Mouse (Mus musculus): Measurements from ENCODE around the gene Mrps15.
A peak's percentile ranks its signal among the peaks of the same experiment; 100 is the strongest.
"Not testable (repeated sequence)": the region's sequence is repeated elsewhere in the genome, so short reads cannot be mapped to it uniquely, and the experiment has no call there.

The Mrps15 gene

DNA sequence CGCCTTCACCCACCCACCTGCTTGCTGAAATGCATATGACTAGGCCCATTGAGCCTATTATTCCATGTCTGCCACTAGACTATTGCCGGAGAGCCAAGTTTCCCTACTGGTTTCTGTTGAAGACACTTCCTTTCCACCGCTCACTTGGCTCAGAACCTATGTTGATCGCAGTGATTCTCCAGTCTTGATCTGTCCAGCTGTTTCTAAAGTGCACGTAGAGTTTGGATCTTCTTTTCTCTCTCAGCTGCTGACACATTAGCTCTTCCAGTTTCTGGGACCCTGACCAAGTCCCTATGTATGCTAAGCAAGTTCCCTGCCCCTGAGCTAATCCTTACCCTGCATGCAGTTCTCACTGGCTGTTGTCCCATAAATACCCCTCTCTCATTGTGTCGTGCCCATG lies 31.1 kb downstream of the Mrps15 start:
- DNase-seq (ENCODE audit: low spot score in 2 of 2) = no peak

DNA sequence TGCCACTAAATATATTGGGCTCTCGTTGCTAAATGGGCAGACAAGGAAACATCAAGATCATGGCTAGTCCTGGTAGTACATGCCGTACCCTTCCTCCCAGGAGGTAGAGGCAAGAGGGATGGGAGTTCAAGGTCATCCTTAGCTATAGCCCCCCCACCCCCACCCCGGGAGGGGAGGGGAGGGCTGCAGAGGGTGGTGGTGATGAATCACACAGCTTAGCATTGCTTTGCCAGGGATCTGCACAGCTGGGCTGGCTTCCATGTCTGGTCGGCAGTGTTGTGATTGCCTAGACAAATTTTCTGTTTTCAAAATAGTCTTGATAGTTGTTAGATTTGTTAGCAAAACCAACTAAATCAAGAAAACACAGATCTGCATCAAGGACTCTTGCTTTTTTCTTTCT lies 32.5 kb downstream of the Mrps15 start:
- no peak for DNase-seq (ENCODE audit: low spot score in 2 of 2)

DNA sequence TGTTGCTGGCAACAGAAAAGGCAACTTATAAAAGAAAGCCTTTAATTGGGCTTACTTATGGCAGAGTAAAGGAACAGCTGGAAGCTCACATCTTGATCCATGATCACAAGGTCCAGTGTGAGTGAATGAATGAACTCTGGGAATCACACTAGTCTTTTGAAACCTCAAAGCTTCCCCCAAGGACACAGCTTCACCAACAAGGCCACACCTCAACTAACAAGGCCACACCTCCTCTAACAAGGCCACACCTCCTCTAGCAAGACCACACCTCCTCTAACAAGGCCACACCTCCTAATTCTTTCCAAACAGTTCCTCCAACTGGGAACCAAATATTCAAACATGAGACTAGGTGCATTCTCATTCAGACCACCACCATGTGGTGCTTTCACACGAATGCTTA lies 34.9 kb downstream of the Mrps15 start:
- DNase-seq (ENCODE audit: low spot score in 2 of 2) = no peak

DNA sequence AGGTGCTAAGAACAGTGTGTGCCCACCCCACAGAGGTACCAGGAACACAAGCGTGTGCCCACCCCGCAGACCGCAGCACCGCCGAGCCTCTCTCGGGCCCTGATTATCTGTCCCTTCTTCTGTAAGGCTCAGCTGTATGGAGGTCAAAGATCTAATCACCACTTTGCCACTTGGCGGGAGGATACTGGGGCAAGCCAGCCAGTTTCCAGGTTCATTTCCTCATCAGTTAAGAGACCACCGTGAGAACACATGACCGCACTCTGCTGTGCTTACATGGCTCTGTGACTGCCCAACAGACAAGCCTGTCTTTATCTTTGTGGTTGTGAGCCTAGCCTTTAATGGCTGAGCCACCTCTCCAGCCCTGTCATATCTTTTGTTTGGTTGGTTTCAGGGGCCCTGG lies 36.3 kb downstream of the Mrps15 start:
- DNase-seq (ENCODE audit: low spot score in 2 of 2) = no peak

DNA sequence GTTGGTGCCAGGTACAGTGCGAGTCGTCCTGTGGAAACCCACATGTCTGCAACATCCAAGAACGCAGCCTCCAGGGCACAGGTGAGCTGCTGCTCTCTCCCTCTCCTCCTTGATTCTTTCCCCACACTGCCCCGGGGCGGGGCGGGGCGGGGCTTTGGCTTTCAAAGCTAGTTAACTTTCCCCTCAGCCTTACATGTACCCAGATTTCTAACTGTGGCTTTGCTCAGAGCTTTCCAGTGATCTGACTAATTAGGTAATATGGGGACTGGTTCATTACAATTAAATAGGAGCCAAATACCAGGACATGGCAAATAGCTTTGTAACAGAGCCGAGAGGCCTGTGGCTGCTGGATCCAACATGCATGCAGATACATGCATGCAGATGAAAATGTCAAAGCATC lies 37.7 kb downstream of the Mrps15 start:
- DNase-seq (ENCODE audit: low spot score in 2 of 2) = no peak

DNA sequence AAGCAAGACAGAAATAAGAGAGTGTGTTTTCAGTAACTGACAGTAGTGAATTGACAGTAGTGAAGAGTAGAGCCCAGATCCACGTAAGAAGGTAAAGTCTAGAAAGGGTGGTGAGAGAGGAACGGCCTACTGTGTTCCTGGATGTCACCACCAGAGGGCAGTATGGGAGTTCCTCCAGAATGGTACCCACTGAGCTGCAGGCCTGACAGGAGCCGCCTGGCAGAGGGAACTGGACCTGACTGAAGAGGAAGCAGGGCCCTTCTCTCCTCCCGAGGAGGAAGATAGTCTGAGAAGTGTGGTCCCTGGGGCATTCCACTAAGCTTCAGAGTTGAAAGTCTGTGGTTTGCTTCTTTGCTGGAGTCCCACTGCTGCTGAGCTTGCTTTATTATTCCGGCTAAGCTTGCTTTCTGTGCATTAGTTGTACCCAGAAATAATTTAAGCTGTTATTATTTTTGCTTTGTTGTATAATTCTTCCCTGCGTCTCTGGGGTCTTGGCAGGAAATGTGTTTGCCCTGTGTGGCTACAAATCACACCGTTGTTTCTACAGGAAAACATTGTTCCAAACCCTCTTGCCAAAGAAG lies 39.4 kb downstream of the Mrps15 start:
- DNase-seq (ENCODE audit: low spot score in 2 of 2) = peak; percentile 81 to 82

DNA sequence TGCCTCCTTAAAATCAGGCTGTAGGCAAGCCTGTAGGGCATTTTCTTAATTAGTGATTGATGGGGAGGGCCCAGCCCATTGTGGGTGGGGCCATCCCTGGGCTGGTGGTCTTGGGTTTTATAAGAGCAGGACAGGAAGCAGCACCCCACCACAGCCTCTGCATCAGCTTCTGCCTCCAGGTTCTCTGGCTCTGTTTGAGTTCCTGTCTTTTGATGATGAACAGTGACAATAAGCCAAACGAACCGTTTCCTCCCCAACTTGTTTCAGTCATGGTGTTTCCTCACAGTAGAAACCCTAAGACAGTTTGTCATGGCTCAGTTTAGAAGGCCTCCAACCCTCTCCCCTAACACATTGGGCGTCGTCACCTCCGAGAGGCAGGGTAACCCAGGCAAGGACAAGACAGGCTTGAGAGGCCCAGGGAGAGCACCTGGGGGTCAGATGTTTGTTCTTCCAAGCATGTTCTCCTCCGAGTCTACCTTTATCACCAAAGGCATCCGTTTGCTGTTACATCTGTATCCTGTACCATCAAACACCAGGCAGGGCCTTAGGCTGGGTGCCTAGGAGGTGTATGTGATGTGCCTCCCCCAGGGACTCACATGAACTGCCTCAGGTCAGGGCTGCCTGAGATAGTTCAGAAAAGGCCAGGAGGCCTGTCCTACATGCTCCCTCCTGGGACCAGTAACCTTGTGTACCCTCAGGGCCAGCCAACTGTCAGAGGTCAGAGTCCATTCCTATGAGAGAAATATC lies 43.5 kb downstream of the Mrps15 start:
- DNase-seq (ENCODE audit: low spot score in 2 of 2) = no peak

DNA sequence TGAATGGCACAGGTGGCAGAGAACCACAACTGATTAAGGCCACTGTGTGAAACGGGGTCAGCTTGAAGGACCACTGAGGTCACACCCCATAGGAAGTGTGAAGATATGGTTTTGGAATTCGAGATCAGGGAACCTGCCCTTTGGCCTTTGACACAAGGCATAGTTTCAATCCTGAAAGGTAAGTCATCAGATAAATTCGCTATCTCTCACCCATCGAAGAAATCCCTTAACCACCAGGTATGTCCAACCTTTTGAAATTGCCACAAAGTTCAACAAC lies 44.1 kb downstream of the Mrps15 start:
- no peak for DNase-seq (ENCODE audit: low spot score in 2 of 2)

DNA sequence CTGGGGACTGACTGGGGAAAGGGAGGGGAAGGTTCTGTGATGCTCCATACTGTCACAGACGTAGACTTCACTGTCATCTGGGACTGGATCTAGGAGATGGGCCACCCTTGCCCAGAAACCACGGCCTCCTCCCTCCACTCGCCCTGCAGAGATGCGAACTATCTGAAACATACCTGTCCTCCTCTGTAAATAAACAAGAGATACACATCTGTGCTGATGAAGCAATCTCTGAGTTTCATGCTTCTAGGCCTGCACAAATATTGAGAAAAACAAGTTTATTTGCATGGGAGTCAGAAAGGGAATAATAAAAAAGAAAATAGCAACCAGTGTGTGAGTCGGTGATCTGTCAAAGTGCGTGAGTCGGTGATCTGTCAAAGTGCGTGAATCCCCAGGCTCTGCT lies 45.1 kb downstream of the Mrps15 start:
- no peak for DNase-seq (ENCODE audit: low spot score in 2 of 2)

DNA sequence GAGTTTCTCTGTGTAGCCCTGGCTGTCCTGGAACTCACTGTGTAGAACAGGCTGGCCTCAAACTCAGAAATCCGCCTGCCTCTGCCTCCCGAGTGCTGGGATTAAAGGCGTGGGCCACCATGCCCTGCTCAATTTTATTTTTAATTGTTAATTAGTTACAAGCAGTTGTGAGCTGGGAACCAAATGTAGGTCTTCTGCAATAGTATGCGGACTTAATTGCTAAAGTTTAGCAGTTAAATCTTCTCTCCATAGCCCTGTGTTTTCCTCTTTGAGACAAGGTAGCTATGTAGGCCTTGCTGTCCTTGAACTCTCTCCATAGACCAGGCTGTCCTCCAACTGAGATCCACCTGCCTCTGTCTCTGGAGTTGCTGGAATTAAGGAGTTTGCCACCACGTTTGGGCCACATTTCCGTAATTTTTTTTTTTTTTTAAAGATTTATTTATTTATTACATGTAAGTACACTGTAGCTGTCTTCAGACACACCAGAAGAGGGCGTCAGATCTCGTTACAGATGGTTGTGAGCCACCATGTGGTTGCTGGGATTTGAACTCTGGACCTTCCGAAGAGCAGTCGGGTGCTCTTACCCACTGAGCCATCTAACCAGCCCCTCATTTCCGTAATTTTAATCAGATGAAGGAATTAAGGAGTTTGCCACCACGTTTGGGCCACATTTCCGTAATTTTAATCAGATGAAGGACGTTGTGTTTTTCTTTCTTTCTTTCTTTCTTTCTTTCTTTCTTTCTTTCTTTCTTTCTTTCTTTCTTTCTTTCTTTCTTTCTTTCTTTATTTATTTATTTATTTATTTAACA lies 49.1 kb downstream of the Mrps15 start:
- not testable (repeated sequence) for DNase-seq (ENCODE audit: low spot score in 2 of 2)

DNA sequence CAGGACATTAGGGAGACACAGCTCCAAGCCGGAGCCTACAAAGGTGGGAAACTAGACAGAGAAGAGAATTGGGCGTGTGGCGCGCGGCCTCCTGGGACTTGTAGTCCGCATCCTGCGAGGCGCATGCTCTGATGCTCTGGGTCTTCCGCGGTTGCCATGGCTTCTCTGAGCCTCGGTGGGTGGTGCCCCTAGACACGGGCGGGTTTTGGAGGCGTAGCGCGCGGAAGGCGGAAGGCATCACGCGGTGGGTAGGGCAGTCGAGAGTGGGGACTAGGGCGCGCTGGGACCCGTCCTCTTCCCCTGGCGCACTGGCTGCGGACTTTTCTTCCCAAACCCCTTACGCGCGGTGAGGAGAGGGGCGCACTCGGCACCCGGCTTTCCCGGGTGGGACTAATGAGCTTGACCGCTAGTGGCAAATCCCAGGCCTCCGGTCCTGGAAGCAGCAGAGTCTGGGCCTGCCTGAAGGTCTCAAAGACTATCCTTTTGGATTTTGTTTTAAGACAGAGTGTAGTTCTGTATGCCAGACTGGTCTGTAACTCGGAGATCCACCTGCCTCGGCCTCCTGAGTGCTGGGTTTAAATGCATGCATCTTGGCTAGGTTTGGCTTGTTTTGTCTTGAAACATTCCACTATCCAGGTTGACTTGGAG lies 49.9 kb downstream of the Mrps15 start, which contains the start of gene Lsm10:
Gene Lsm10, plus strand, starts transcription at position 160 of the 648 bp plus-strand sequence.
- DNase-seq (ENCODE audit: low spot score in 2 of 2) = peak; percentile 96 to 97

DNA sequence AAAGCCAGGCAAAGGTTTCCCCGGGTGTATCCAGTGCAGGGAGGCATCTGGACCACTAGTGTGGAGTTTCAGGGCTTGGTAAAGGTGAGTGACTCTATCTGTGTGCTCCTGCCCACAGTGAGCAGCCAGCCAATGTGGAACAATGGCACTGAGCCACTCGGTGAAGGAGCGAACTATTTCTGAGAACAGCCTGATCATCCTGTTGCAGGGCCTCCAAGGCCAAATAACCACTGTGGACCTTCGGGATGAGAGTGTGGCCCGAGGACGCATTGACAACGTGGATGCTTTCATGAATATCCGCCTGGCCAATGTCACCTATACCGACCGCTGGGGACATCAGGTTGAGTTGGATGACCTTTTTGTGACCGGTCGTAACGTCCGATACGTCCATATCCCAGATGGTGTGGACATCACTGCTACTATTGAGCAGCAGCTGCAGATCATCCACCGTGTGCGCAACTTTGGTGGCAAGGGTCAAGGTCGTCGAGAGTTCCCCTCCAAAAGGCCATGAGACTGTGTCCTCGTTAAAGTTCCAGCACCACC lies 51.1 kb downstream of the Mrps15 start:
- DNase-seq (ENCODE audit: low spot score in 2 of 2) = no peak

DNA sequence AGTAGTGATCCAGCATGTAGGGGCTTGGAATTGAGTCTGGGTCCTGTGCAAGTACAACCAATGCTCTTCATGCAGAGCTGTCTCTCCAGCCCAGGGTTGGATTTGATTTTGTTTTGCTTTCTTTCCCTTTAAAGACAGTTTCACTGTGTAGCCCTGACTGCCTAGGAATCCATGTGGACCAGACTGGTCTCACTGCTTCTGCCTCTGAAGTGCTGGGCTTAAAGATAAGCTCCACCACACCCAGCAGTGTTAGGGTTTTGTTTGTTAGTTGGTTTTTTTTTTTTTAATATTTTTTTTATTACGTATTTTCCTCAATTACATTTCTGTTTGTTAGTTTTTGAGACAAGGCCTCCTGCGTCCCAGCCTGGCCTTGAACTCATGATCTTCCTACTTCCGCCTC lies 52.6 kb downstream of the Mrps15 start:
- no peak for DNase-seq (ENCODE audit: low spot score in 2 of 2)

DNA sequence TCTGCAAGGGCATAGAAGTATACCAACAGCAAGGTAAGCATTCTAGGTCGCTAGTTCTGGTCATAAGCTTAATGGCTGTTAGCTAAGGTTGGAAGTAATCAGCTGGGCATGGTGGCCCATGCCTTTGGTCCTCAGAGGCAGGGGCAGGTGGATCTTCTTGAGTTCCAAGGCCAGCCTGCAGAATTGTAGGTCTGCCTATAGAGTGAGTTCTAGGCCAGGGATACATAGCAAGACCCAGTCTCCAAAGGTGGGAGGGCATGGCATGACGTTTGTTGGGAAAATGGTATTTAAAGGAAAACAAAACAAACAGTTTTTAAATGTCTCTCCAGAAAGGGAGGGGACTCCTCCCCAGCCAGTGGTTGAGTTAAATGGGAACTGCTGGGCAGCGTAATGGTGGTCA lies 54.0 kb downstream of the Mrps15 start:
- DNase-seq (ENCODE audit: low spot score in 2 of 2) = no peak

DNA sequence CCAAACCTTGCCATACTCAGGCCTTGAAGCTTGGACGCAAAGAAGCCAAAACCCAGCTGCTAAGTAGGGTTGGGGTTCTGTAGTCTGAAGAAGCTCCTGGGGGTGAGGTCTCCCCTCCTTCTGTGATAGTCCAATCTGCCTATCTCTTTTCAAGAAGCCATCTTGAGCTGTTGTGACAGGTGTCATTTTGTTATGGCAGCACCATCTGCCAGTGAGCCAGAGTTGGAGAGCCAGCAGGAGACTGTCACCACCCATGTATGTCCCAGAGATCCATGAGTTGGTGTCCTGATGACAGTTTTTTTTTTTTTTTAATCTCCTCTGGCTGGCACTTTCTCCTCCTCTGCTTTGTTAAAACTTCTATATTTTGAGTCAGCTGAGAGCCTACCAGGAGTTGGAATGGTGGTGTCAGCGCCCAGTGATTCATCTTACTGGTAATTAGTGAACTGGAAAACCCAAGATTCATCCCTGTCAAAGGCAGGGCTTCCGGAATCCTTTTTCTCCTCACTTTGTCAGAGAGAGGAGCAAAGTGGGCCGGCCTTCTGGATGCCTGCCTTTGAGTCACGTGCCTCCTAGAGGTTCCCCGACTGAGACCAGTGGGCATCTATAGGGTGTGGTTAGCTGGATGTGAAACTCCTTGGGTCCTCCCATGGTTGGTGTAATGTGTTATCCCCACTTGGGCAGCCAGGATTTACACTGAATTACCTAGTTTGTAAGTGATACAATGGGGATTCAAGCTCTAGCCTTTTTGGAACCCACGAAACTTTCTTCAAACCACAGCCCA lies 55.5 kb downstream of the Mrps15 start:
- peak; percentile 50 to 51 for DNase-seq (ENCODE audit: low spot score in 2 of 2)

DNA sequence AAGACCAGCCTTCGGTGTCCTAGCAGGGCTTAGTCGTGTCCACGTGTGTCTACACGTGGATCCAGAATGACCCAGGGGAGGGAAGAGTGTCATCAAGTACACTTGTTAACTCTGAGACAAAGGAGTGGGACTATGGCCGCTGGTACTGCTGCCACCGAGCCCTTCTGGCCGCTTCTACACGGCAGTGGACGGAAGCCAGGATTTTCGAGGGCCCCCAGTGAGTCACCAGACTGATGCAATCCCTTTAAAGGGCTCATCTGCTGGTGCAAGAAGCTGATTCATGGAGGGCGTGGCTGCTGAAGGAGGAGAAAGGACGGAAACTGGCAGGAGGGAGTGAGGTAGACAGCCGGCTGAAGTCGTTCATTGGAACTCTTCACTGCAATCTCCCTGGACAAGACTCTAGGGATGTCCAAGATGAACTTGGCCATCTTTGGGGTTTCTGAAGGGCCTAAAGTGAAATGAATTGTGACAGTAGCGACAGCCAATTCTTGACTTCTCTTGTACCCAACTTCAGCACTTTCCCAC lies 56.4 kb downstream of the Mrps15 start:
- DNase-seq (ENCODE audit: low spot score in 2 of 2) = peak; percentile 93 to 94

DNA sequence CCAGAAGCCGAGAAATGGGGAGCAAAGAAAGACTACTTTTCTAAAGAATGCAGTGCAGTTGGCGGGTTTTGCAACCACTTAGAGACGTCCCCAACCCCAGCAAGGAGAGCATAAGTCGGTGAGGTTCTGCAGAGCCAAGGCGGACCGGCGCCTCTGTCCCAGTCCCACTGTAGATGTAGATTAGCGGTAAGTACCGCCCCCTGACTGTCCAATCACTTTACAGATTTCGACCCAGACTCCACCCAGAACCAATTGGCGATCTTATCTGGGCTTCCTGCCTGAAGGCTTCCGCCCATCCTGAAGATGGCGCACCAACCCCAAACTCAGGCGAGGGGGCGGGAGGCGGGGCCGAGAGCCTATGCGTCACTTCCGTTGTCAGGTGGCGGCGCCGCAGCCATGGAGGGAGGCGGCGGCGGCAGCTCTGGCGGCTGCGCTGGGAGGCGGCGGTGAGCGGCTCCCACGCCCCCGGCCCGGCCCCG lies 56.9 kb downstream of the Mrps15 start, which contains the start of gene Stk40:
Gene Stk40, plus strand, starts transcription at position 368 of the 479 bp plus-strand sequence.
- peak; percentile 97 to 98 for DNase-seq (ENCODE audit: low spot score in 2 of 2)

DNA sequence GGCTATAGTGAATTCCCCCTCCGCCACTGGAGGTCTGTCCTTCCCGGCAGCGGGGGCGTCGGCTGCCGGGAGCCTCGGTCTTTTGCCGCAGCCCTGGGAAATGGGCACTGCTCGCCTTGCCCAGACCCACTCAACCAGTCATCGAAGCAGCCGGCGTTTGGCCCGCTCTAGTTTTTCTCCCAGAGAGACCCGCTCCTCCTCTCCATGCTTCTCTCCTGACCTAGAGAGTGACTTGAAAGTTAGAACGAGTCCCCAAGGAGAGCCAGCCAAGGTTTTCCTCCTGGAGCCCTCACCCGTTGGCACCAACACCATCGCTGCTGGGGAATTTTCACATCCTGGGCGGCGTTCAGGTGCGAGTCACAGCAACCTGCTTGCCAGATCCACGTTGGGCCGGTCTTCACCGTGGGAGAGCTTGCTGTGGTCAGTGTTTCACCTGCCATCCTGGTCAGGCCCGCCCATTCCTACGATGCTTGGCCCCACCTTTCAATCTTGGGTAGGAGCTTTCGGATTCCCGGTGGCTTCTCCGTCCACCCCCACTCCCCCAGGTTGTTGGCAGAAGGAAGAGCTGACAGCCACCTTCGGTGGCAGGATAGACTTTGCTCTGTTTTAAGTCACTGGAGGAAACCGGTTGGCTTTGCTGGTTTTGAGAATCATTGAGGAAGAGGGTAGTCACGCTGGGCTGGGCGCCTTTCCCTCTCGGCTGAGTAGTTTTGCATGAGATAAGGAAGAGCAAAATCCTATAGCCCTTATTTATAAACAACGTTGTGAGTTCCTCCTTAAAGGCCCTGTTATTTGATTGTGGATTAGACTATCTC lies 57.7 kb downstream of the Mrps15 start:
- DNase-seq (ENCODE audit: low spot score in 2 of 2) = peak; percentile 33 to 44

All from heart, adult 9 months (tissue).